Mouse (Mus musculus): ENCODE results near the gene Hes5.

Hes5 gene

GRCm38 (mm10) chr4:155011312-155012025, 50.7 kb downstream of the Hes5 start:
- no peak for DNase-seq (ENCODE audit: low spot score)

All from yolk sac, embryonic 10.5 days (tissue).